Mouse (Mus musculus) NIH3T3 (cell line): ENCODE data around the gene Itga10.
"Not testable (repeated sequence)": the region's sequence is repeated elsewhere in the genome, so short reads cannot be mapped to it uniquely, and the experiment has no call there.

ENCODE experiments used
- DNase-seq: peaks from one replicate; pipeline ENCODE4 v3.0.0-alpha.2; 2012; ENCODE audit warnings: low read depth

Gene Itga10

DNA sequence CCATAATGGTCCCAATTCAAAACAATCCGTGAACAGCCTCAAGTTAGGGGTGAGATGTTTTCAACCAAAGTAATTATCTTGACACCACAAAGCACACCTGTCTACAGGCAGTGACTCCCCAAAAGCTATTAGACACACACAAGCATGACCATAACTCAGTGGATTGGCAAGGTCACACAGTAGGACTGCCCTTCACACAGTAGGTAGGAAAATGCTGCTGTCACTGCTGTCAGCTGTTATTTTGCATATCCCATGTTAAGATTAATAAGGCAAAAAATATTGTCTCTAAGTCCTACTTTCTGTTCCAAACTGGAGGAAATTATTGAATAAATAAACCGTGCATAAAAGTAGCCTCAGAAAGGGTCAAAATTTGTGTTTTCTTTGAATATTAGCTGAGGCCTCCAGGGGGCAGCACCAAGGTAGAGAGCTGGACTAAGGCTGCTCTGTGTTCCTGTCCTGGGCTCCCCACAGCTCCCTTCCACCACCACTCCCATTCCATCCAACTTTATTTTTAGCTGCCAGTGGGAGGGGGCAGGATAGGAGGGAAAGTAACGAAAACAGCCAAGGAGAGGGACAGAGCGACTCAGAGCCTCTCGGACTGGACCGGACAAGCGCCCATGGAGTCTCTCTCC, at the start of gene Itga10:
Gene Itga10, plus strand, starts transcription at position 567 of the 632 bp plus-strand sequence.
- DNase-seq = peak; percentile 81

- DNase-seq = peak; percentile 22
Observed at GRCm38 (mm10) chr3:96595661-96596060, 49.7 kb upstream of the Itga10 start.

GRCm38 (mm10) chr3:96596228-96596707, 49.1 kb upstream of the Itga10 start, which contains the start of gene Ankrd34a:
Gene Ankrd34a (plus strand): TSS chr3:96596636.
- DNase-seq = peak; percentile 77

DNA sequence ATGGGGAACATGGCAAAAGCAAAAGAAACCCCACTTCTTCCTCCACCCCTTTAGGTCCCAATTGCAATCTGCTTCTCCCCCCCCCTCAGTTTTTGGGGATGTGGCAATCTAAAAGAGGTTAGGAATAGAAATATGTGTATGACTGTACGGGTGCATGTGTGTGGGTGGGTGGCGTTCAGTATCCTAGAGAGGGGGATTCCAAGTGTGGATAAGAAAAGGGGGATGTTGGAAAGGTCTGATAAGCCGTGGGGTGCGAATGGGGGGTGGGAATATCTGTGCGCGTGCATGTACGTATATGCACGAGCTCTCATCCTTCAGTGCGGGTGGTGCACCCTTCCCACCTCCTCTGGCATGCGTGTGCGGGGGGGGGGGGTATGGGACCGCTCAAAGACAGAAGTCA, 48.5 kb upstream of the Itga10 start:
- peak; percentile 41 for DNase-seq

- DNase-seq = peak; percentile 52
Observed at GRCm38 (mm10) chr3:96597435-96597891, 47.9 kb upstream of the Itga10 start.

DNA sequence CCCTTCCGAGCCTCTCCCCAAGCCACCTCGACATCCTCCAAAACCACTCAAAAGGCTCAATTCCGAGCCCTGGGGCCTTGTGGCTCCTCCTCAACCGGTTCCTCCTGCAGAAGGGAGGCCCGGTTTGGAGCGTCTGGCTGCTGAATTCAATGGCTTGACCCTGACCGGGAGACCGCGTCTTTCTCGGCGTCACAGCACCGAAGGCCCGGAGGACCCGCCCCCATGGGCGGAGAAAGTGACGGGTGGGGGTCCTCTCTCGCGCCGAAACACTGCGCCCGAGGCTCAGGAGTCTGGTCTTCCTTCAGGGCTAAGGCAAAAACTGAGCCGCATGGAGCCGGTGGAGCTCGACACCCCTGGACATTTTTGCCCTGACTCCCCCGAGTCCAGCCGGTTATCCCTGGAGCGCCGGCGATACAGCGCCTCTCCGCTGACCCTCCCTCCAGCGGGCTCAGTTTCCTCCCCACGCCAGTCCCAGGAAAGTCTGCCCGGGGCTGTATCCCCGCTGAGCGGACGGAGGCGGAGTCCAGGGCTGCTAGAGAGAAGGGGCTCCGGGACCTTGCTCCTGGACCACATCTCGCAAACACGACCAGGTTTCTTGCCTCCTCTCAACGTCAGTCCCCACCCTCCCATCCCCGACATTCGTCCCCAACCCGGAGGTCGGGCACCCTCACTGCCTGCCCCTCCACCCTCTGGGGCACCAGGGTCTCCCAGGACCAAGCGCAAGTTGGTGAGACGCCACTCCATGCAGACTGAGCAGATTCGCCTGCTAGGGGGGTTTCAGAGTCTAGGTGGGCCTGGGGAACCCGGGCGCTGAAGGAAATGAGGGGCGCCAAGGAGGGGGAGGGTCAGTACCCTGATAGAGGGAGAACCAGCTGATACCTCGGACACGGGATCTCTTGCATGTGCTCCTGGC, 47.0 kb upstream of the Itga10 start:
- peak; percentile 44 for DNase-seq

DNA sequence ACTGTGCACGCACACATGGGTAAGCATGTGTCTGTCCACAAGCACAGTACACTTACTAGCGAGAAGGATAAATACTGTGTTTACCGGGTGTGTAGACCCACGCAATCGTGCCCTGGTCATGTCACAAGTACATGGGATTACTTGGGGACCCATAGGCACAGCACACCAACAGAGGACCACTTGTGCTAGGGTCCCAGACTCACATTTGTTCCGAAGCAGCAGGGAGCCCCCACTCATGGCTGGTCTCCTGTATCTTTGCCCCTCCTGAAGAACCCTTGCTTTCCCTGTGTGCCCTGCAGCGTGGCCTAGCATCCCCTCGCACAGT, 46.4 kb upstream of the Itga10 start:
- no peak for DNase-seq

GRCm38 (mm10) chr3:96599411-96599810, 46.0 kb upstream of the Itga10 start:
- DNase-seq = no peak

DNA sequence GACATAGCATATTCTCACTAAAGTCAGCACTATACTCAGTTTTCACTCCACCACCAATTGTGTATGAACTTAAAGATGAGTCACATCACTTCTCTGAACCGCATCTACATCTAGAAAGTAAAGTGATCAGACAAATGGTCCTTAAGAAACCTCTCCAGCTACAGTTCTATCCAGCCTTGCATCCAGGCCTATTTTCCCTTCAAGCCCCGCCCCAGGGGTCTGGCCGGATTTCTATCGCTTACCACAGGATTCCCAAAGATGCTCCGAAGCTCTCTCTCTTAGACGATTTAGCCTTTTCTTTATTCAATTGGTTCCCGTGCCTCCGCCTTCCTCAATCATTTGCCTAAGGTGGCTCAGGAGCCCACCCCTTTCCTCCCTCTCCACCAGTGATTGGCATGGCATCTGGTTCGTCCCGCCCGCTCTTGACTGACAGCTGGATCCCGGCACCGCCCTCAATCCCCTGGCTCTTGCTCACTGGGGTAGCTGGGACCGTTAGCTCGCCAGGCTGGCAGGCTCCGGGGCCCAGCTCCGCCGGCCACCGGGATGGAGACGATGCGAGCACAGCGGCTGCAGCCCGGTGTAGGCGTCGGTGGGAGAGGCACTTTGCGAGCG, 44.6 kb upstream of the Itga10 start, which contains the start of gene Lix1l:
Gene Lix1l, plus strand, starts transcription at position 511 of the 612 bp plus-strand sequence.
- DNase-seq = peak; percentile 98

GRCm38 (mm10) chr3:96601251-96601787, 44.1 kb upstream of the Itga10 start:
- DNase-seq = peak; percentile 93

DNA sequence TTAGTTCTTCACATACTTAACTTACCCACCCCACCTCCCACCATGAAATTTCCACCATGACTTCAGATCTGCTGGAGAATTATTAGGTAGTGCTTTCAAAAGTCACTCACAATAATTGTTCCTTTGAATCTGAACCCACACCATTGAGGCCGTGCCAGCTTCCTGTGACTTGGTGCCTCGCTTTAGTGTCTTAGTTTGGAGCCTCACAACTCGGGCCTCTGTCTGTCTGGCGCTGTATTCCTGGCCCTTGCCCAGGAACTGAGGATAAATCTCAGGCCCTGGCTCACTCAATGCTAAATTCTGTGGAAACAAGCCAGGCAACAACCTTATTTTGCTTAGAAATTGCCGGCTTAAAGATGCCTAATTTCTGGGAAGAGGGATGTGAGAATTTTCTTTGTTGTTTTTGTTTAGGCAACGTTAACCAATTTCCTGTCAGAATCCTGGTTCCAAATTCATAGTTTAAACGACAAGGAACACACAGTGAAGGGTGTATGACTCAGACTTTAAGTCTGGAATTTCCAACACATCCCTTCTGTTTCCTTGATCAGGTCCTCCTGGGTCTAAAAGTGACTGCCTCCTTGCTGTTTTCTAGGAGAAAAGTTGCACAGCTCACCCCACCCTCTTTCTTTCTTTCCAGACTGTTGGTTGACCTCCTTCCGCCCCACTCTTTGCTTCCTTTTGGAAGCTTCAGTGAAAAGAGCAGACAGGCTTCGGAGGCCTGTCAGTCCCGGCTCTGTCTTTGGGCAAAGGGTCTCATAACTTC, 43.3 kb upstream of the Itga10 start:
- peak; percentile 69 for DNase-seq

- DNase-seq = peak; percentile 28
Observed at GRCm38 (mm10) chr3:96602704-96603084, 42.7 kb upstream of the Itga10 start.

- peak; percentile 92 for DNase-seq
Observed at GRCm38 (mm10) chr3:96603311-96603710, 42.1 kb upstream of the Itga10 start.

DNA sequence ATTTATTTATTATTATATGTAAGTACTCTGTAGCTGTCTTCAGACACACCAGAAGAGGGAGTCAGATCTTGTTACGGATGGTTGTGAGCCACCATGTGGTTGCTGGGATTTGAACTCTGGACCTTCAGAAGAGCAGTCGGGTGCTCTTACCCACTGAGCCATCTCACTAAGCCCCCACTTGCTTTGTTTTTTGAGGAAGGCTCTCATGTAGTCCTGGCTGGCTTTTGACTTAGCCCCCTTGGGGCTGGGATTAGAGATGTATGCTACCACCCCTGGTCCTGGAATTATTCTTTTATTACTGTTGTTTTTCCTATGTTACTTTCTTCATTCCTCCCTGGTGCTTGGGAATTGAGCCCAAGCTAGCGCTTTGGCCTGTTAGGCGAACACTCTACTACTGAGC, 39.4 kb upstream of the Itga10 start:
- not testable (repeated sequence) for DNase-seq

DNA sequence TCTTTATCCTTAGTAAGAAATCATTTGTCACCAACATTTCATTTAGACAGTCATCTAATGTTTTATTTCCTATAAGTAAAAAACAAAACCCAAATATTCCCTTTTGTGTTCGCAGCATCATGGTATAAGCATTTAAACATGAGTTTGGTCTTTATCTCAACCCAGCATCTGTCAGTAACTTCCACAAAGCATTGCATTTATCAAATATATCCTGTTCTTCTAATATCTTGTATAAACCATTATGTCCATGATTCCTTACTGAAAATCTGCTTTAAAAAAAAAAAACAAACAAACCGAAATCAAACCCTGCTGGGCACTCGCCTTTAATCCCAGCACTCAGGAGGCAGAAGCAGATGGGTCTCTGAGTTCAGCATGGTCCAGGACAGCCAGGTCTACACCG, 38.8 kb upstream of the Itga10 start:
- no peak for DNase-seq

- DNase-seq = peak; percentile 53
Observed at GRCm38 (mm10) chr3:96617941-96618340, 27.4 kb upstream of the Itga10 start.

GRCm38 (mm10) chr3:96623201-96623600, 22.2 kb upstream of the Itga10 start:
- DNase-seq = no peak

- DNase-seq = peak; percentile 99
Observed at GRCm38 (mm10) chr3:96629729-96630600, 15.4 kb upstream of the Itga10 start, which contains the start of gene Rbm8a. Gene Rbm8a (plus strand): TSS chr3:96629933.

DNA sequence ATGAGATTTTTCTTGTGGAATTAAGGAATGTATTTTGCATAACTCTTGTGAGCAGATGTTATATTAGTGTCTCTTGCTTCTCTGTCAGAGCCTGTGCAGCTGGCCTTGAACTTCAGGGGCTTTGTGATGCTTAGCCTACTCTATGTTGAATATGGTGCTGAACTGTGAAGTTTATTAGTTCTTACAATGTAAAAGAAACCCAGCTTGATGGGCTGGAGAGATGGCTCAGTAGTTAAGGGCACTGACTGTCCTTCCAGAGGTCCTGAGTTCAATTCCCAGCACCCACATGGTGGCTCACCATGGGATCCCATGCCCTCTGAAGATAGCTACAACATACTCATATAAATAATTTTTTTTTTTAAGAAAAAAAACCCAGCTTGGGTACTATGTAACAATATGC, 13.3 kb upstream of the Itga10 start:
- DNase-seq = no peak

DNA sequence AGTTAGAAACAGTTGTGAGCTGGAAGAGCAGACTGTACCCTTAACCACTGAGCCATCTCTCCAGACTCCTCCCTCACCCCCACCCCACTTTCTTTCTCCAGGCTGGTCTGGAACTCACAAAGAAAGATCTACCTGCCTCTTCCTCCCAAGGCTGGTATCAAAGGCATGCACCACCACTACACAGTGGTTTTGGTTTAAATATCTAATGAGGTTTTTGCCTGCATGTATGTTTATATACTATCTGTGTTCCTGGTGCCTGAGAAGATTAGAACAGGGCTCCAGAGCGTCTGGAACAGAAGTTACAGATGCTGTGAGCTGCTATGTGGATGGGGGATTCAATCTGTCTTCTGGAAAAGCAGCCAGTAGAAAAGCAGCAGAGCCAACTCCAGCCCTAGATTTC, 11.4 kb upstream of the Itga10 start:
- DNase-seq = no peak
